Mouse (Mus musculus) cortical plate, adult 2 months (tissue): Measurements from ENCODE around the gene Tspan9.
A peak's percentile ranks its signal among the peaks of the same experiment; 100 is the strongest.

Source experiments
- CTCF ChIP-seq: fragments of 200-500 bp; IDR thresholded peaks from 2 replicates; pipeline ENCODE4 v1.5.1; 2011; ENCODE audit warnings: mild to moderate bottlenecking, control low read depth, low read length; ENCODE audit not compliant: insufficient read depth; ENCODE audit errors: extremely low read depth
- POLR2A ChIP-seq: fragments of 200-500 bp; IDR thresholded peaks from 2 replicates; pipeline ENCODE4 v1.6.1; 2011; ENCODE audit warnings: mild to moderate bottlenecking, low read length, control low read depth; ENCODE audit not compliant: insufficient read depth; ENCODE audit errors: extremely low read depth

- TF ChIP-seq CTCF, result peak; percentile 33
- no peak for TF ChIP-seq POLR2A
These were observed 225.7 kb downstream of the Tspan9 start for GRCm38 (mm10) chr6:127917712-127918111.
